Mouse (Mus musculus): ENCODE measurements at regions not wholly inside any gene's neighbourhood (a gene's known extent, or its start where the extent isn't known, plus 50 kb on each side); places are given as distances from the start of the nearest gene placed in this dataset.

GRCm38 (mm10) chr3:14957481-14957880, 71.4 kb downstream of the Car2 start:
- TF ChIP-seq CTCF (IDR thresholded peaks at IDR 0.05; ENCODE audit: insufficient read depth, low read length), result no peak
- TF ChIP-seq POLR2A (IDR thresholded peaks at IDR 0.05; ENCODE audit: borderline replicate concordance, extremely low read depth, low read depth, low read length), result no peak

All from lung, adult 2 months (tissue).